Comparison of ENCODE assay signal across 8 mouse cellular contexts in the genomic region with DNA sequence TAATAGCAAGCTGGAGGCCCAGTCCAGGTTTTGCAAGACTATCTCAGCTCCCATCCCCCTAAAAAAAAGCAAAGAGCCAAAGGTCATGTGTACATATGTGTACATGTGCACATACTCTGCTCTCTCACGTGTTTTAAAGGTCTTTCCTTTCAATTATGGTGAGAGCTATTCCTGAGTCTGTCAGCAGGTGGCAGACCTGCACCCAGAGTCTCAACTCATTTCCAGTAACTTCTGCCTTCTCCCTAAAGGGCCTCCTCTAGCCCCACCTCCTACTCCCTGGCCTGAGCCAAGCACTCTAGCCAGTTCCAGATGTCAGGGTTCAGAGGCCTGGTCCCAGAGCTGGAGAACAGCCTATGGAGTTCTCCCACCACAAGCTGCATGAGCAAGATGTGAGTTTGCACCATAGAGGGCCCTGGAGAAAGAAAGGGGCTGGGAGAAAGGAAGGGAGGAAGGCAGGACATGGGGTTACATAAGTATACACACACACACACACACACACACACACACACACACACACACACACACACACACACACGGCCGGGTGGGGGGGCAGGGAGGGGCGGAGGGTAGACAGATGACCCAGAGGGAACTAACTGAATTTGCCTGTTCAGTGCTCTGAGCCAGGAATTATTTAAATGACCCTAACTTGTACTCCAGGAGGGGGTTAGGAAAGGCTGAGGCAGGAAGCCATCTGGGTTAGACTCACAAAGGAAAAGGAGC. TPM values are rescaled to one million over a fixed set of nuclear protein-coding genes. Genes with fewer than 3 reads are reported as not detected.
DNase-seq lines count a peak whose midpoint lies in the region; ATAC-seq and TF ChIP-seq lines count a peak whose summit lies in the region.

A gene (plus strand): TSS at position 272 of the 720 bp plus-strand sequence.

- no peak within 1 kb of the TSS for H3K9ac ChIP-seq in embryonic facial prominence, embryonic 14.5 days (ENCODE audit: low read depth, low read length)
- no peak within 1 kb of the TSS for H3K9ac ChIP-seq in limb, embryonic 13.5 days
- no peak within 1 kb of the TSS for H3K9ac ChIP-seq in midbrain, embryonic 14.5 days (replicated peaks; ENCODE audit: low read length)

- H3K9me3 ChIP-seq in embryonic facial prominence, embryonic 14.5 days (ENCODE audit: control insufficient read depth, low read length) = peaks cover 9% of the 10 kb centered on the region; the same call in 1 of the 2 replicates
- H3K9me3 ChIP-seq in limb, embryonic 13.5 days = no peaks in the 10 kb centered on the region
- no peaks in the 10 kb centered on the region for H3K9me3 ChIP-seq in midbrain, embryonic 14.5 days (ENCODE audit: control insufficient read depth, low read length)

- WGBS in embryonic facial prominence, embryonic 14.5 days = 44% methylated on average over 4 of the region's 4 CpGs
- 8% methylated on average over 4 of the region's 4 CpGs for WGBS in kidney, adult 2 months
- 24% methylated on average over 3 of the region's 4 CpGs for WGBS in limb, embryonic 13.5 days
- WGBS in midbrain, embryonic 14.5 days = 67% methylated on average over 4 of the region's 4 CpGs

- H3K4me2 ChIP-seq in embryonic facial prominence, embryonic 14.5 days (ENCODE audit: low read depth, low read length) = no peak within 1 kb of the TSS
- no peak within 1 kb of the TSS for H3K4me2 ChIP-seq in limb, embryonic 13.5 days (replicated peaks)
- H3K4me2 ChIP-seq in midbrain, embryonic 14.5 days (ENCODE audit: low read length) = no peak within 1 kb of the TSS

- H3K4me3 ChIP-seq in embryonic facial prominence, embryonic 14.5 days (ENCODE audit: low read depth, low read length) = no peak within 1 kb of the TSS
- H3K4me3 ChIP-seq in kidney, adult 2 months (ENCODE audit: insufficient read depth, low read depth, low read length) = peak within 1 kb of the TSS; percentile 4; the same call in 1 of the 2 replicates
- no peak within 1 kb of the TSS for H3K4me3 ChIP-seq in limb, embryonic 13.5 days
- no peak within 1 kb of the TSS for H3K4me3 ChIP-seq in midbrain, embryonic 14.5 days (replicated peaks; ENCODE audit: low read depth, low read length)

- no peak for TF ChIP-seq POLR2A in kidney, adult 2 months (IDR thresholded peaks at IDR 0.05; ENCODE audit: low read depth, low read length)

- no peaks in the 10 kb centered on the region for H3K4me1 ChIP-seq in embryonic facial prominence, embryonic 14.5 days (ENCODE audit: control insufficient read depth, insufficient read depth, low read length)
- peaks cover 6% of the 10 kb centered on the region; the same call in 1 of the 2 replicates for H3K4me1 ChIP-seq in kidney, adult 2 months (ENCODE audit: control insufficient read depth, insufficient read depth, low read length)
- no peaks in the 10 kb centered on the region for H3K4me1 ChIP-seq in limb, embryonic 13.5 days
- H3K4me1 ChIP-seq in midbrain, embryonic 14.5 days (ENCODE audit: control insufficient read depth, insufficient read depth, low read length) = no peaks in the 10 kb centered on the region

- H3K27ac ChIP-seq in embryonic facial prominence, embryonic 14.5 days (replicated peaks; ENCODE audit: low read depth, low read length) = peak within 1 kb of the TSS; percentile 55; the same call in 1 of the 2 replicates
- peak within 1 kb of the TSS; percentile 71 for H3K27ac ChIP-seq in kidney, adult 2 months (ENCODE audit: insufficient read depth, low read depth, low read length)
- H3K27ac ChIP-seq in limb, embryonic 13.5 days = no peak within 1 kb of the TSS
- no peak within 1 kb of the TSS for H3K27ac ChIP-seq in midbrain, embryonic 14.5 days (replicated peaks; ENCODE audit: low read depth, low read length)

- peak; percentile 97 for ATAC-seq in embryonic facial prominence, embryonic 14.5 days (ENCODE audit: low read depth)
- ATAC-seq in limb, embryonic 13.5 days (ENCODE audit: low FRiP score, low read depth) = peak; percentile 90
- ATAC-seq in midbrain, embryonic 14.5 days (ENCODE audit: low FRiP score, low TSS enrichment) = peak; percentile 55; the same call in 1 of the 2 replicates

- DNase-seq in 3T3-L1 (ENCODE audit: low read depth, low spot score) = peak; percentile 99
- peak in 1 of 2 experiments; percentile 72 for DNase-seq in adrenal gland, postnatal 4 days (ENCODE audit: low spot score in 2 of 2)
- peak; percentile 86 for DNase-seq in embryonic facial prominence, embryonic 14.5 days (ENCODE audit: low spot score)
- peak; percentile 89 for DNase-seq in heart, adult 8-10 months (ENCODE audit: low spot score)
- peak; percentile 94 for DNase-seq in kidney, adult 2 months
- DNase-seq in midbrain, embryonic 14.5 days = peak; percentile 78
- peak; percentile 54 for DNase-seq in spleen, adult 12 weeks (ENCODE audit: low spot score)

- no peaks in the 10 kb centered on the region for H3K36me3 ChIP-seq in embryonic facial prominence, embryonic 14.5 days (ENCODE audit: control insufficient read depth, insufficient read depth, low read length)
- H3K36me3 ChIP-seq in kidney, adult 2 months (ENCODE audit: control insufficient read depth, insufficient read depth, low read length) = no peaks in the 10 kb centered on the region
- no peaks in the 10 kb centered on the region for H3K36me3 ChIP-seq in limb, embryonic 13.5 days
- no peaks in the 10 kb centered on the region for H3K36me3 ChIP-seq in midbrain, embryonic 14.5 days (ENCODE audit: control insufficient read depth, insufficient read depth, low read length)

- peak; percentile 87 for TF ChIP-seq CTCF in kidney, adult 2 months (conservative IDR thresholded peaks at IDR 0.05; ENCODE audit: insufficient read depth, insufficient read length, low read depth, low read length)

- no peaks in the 10 kb centered on the region for H3K27me3 ChIP-seq in embryonic facial prominence, embryonic 14.5 days (replicated peaks; ENCODE audit: control insufficient read depth, insufficient read depth, low read length)
- no peaks in the 10 kb centered on the region for H3K27me3 ChIP-seq in kidney, adult 2 months (replicated peaks; ENCODE audit: control insufficient read depth, insufficient read depth, low read length)
- no peaks in the 10 kb centered on the region for H3K27me3 ChIP-seq in limb, embryonic 13.5 days
- H3K27me3 ChIP-seq in midbrain, embryonic 14.5 days (ENCODE audit: control insufficient read depth, insufficient read depth, low read length) = no peaks in the 10 kb centered on the region

RNA-seq across cellular contexts. Expression of the gene that starts here (rescaled TPM):
- 10 to 100 TPM; 13.2 to 19.9 TPM for total RNA-seq in adrenal gland, postnatal 4 days (2021)
- polyA plus RNA-seq in embryonic facial prominence, embryonic 14.5 days (2014; fragmentation: Nextera tagmentation; extraction: Ambion mirVana) = 0.31 and 0.39 TPM in 2 replicates
- total RNA-seq in heart, adult 8-10 months (2022) = 1 to 10 TPM; 1.1 to 2.1 (median 1.9) TPM
- polyA plus RNA-seq in kidney, adult 2 months (2012; rRNA removed) = 14.2 and 14.3 TPM in 2 replicates
- 0.60 and 0.72 TPM in 2 replicates for polyA plus RNA-seq in limb, embryonic 13.5 days (2015; fragmentation: Nextera tagmentation; extraction: Ambion mirVana)
- 0.09 and 0.27 TPM in 2 replicates for polyA plus RNA-seq in midbrain, embryonic 14.5 days (2014; fragmentation: Nextera tagmentation; extraction: Ambion mirVana)

Comparison
In these comparisons a context has a peak if more than half of its experiments do, and no peak if none do; other contexts are left out.
1. RNA of the gene that starts here (total RNA-seq): 13.2 to 19.9 TPM in adrenal gland, postnatal 4 days; 1.1 to 2.1 TPM in heart, adult 8-10 months; every median in the first group is over 4 times any median in the second.
2. Peak in DNase-seq, ATAC-seq and H3K27ac ChIP-seq in embryonic facial prominence, embryonic 14.5 days; RNA of the gene not detected or under 1 TPM.
3. Peak in ATAC-seq in limb, embryonic 13.5 days; RNA of the gene not detected or under 1 TPM.
4. Peak in DNase-seq and ATAC-seq in midbrain, embryonic 14.5 days; RNA of the gene not detected or under 1 TPM.
5. Peak in every context shown above with its lines, with median percentiles within 50 percentile points of each other: ATAC-seq.